Mouse (Mus musculus) right cerebral cortex, postnatal 25 days (tissue): ENCODE data around the gene Fgfr2.
A peak's percentile ranks its signal among the peaks of the same experiment; 100 is the strongest.

Experiments
- DNase-seq: peaks from one replicate; pipeline ENCODE4 v3.0.0; 2022

Fgfr2 gene

DNA sequence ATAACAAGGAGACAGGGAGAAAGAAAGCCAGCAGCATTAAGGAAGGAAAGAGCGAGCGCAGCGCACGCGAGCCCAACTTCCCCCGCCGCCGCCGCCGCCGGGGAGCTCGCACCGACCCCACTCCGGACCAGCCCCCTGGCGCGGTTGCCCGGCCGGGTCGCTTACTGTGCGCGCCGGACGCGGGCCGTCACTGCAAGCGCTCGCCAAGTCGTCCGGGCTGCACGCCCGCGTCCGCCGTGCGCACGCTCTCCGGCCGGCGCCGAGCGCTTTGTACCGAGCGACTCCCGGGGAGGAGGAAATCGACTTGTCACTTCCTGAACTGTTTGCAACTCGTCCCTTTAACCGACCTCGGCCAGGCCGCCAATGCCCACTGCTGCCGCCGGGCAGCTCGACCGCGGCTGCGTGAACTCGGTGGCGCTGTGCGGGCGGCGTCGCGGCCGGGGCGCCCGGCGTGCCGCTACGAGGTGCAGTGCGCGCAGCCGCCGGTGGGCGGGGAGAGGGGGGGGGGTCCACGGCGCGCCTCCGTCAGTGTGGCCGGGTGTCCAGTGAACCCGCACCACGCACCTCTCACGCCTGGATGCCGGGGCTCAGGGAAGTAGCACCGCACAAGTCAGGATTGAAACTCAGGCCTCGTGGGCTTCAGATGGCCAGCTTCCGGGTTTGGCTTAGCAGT is 309.6 kb downstream of the Fgfr2 start, which contains the start of gene Fam53b:
TSS of gene Fam53b (minus strand) at position 471 of the 673 bp plus-strand sequence.
- peak; percentile 82 for DNase-seq

DNA sequence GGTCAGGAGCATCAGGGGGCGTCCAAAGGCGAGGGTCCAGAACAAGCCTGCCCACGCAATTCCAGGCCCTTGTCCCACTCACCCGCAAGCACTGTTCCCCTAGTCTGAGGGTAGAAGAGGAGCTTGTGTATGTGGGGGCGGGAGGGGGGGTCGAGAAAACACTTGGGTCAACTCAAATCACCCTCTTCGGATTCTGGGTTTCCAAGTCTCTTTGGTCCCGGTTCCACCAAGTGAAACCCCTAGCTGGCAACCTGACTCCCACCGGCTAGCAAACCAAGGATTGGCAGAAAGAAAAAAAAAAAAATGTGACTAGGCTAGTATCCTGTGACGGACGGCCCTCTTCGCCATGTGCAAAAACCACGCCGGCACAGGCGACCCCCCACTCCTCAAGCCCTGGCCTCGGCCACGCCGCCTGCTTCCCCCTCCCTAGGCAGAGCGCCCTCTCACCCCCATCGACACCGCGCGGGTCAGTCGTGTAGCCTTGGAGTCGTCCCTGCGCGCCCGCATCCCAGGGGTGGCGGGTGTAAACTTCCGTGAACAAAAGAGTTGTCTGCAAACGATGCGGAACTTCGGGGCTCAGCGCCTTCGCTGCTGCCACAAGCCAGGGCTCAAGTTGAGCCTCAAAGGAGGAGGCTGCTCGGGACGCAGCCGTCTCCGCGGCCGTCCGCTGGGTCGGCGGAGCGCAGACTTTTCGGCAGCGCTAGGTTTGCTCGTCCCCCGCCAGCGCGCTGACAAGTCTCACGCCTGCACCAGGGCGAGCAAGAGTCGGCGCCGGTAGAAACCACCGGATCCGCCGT is 310.3 kb downstream of the Fgfr2 start:
- peak; percentile 58 for DNase-seq

DNA sequence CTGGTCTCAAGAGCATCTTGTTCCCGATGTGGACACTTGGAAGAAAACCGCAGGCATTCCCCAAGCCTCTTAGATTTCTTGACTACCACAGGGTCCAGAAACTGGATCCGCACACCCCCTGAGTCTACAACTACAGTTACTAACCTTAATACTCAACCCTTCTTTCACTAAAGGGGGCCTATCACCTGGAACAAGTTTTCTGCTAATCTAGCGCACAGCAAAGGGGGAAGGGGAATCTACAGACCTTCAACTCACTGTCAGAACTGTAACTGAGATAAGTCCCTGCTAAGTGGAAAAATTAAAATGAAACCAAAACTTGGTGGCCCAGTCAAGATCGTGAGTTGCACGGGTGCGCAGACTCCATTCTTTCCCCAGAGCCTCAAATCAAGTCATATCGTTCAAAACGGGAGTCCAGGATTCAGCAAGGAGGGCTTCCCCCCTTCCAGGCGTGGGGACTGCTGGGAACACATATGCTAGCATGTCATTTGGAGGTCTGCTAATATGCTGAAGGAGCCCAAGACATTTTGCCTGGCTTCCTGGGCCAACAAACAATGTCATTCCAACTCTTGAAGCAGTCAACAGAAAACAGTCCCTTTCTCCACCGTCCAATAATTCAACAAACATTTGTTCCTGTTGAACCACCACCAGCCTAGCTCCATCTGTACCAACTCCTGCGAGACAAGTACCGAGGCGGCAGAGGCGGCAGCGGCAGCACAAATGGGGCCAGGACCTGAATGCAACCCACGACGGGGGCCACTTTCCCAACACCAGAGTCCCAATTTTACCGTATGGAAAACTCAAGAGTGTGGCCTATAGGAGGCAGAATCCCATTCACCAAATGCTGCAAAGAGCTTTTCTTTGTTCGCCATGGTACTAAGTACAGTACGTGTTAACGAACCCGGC is 311.2 kb downstream of the Fgfr2 start:
- DNase-seq: no peak

DNA sequence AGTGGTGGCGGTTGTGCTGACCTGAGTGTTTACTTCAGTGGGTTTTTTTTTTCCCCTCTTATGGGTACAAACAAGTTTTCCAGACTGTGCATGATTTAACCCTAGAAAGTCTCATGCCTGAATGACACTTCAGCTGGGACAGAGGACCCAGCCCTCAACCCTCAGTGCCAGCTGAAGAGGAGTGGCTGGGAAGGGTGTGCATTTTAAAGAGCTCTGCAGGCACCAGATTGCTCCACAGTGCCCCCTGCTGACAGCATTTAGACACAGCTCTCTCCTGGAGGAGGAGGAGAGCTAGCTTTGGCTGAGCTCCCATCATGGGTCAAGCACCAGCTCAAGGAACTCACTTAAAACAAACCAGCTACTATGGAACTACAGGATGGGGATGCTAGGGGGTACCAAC is 312.3 kb downstream of the Fgfr2 start:
- peak; percentile 85 for DNase-seq

DNA sequence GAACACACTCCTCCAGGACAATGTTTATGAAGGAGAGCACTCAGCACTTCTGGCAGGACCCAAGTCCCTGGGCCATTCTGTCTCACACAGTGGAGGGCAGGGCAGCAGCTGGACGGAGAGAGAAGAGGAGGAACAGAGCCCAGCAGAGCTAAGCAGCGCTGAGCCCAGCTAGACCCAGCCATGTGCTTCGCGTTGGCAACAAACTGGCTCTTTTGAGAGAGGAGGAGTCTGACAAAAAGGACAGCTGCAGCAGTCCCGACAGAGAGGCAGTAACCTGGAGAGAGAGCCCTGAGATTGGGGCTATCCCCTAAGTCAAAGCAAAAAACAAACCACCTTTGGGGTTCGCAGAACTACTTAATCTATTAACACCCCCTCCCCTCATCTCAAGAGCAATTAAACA is 312.8 kb downstream of the Fgfr2 start:
- peak; percentile 69 for DNase-seq

DNA sequence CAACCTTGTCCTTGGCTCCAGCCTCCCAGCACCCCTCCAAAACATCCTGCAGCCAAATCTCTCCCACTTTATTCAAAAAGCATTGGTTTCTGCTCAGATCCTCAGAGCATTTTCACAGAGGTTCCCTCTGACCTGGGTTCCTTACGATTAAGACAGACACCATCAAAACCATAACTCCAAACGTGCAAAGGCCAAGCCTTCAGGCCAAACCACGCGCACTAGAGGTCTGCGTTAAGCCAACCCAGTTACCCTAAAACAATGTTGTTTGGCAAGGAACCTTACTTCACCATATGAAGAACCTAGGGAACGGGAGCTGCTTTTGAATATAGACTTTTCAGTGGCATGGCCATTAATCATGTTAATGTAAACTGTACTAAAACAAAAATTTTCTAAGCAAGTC is 313.4 kb downstream of the Fgfr2 start:
- peak; percentile 4 for DNase-seq

DNA sequence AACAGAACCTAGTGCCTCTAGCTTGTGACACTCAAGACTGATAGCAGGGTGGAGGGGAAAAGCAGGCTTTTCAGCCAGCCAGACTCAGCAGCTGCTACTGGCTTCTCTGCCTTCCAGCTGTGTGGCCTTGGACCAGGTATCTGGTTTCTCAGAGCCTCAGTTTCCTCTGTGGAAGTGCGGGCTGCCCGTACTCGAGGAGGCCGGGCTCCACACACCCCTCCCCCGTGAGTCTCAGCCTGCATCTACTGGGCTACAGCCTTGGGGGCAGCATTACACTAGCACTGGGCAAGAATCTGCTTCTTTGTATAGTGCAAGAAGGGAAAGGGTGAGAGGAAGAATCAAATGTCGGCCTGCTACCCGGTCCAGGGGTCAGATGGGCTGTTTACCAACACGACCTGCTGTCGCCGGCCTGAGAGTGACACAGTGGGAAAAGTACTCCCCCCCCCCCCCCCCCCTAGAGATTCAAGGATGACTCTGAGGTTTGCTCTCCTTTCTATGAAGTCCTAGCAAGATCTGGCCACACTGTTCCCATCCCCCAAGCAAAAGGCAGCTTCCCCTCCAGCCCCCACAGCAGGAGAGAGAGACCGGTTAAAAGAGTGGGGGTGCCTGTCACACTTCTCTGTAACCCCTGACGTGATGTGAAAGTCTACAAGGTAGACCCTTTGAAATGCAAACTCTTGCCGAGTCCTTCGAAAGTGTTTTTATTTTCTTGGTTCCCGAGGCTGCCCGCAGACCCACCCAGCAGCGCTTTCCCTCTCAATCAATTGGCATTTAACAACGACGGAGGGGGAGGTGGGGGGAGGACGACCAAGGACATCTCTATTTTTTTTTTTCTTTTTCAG is 314.1 kb downstream of the Fgfr2 start:
- DNase-seq: peak; percentile 29

DNA sequence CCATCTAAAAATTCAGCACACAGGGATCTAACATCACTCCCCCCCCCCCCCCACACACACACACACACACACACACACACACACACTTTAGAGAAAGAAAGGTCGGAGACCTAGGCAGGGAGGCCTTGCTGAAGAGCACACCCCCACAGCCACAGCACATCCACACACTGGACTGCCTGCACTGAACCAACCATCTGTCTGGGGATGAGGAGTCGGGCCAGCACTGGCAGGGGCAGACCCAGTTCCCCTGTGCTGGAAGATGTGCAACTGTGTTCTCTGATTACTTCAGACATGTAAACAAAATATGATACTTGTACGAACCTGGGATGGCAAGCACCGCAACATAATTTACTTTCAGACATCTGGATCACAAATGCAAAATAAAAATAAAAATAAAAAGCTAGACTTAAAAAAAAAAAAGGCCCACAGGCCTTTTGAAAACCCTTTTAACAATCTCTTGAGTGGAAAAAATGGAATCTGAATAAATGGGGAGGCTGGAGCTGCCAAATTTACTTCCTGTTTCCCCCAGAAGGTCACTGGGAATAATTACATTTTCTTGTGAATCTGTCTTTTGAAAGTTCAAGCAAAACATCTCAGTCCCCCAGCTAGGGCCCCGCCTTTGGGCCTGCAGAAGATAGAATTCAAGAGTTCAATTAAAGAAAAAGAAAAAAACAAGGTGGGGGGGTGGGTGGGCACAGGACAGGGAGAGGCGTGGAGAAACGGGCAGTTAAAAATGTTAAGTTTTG is 314.9 kb downstream of the Fgfr2 start:
- DNase-seq: peak; percentile 7

DNA sequence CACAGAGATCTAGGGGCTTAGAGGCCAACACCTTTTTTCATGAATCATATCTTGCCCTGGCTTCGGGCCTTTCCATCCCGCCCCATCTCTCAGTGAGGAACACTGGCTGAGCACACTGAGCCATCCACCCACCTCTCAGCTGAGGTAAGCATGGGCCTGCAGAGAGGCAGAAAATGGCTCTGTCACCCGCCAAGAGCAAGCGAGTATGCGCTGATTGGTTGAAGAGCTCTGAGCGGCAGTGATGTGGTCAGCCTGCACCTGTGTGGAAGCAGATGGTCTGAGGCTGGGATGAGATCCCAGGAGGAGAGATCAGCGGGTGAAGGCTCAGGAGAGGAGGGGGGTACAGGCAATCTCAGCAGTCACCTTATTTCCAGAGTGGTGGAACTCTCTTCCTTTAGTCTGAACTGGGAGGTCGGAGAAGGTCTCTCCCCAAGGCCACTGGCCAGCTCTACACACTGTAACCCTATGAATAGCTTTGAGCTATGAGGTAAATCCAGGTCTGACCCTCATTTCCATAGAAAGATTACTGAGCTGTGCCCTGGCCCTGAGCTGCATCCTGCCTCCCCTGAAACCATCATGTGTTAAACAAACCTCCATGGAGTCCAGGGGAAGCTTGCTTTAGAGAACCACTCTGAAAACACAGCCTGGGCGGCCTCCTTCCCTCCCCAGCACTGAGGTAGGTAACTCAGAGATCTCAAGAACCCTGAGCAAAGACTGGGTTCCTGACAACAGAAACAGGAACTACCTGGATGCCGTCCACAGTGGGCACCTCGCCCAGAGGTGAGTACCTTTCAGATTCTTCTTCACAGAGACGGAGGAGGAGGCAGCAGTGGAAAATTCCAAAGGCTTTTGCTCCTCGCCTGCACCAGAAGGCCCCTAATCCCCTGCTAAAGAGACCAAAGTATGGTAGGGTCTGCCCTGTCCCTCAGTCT is 316.0 kb downstream of the Fgfr2 start:
- DNase-seq: peak; percentile 62

DNA sequence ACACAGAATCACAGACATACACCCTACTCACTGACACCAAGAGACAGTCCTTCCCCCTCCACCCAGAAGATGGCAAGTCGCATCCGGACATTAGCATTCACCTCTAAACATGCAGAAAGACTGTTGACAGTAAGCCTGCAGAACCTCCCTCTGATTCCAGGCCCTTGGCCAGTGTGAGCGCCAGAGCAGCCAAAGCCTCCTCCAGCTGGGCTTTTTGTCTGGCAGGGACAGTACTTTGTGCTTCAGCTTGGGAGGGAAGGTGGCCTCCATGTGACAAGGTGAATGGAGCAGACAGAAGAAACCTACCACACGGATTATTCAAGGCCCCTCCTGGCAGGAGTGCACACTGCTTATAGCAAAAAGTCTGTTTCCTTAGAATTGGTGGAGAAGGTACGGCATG is 316.9 kb downstream of the Fgfr2 start:
- peak; percentile 9 for DNase-seq

DNA sequence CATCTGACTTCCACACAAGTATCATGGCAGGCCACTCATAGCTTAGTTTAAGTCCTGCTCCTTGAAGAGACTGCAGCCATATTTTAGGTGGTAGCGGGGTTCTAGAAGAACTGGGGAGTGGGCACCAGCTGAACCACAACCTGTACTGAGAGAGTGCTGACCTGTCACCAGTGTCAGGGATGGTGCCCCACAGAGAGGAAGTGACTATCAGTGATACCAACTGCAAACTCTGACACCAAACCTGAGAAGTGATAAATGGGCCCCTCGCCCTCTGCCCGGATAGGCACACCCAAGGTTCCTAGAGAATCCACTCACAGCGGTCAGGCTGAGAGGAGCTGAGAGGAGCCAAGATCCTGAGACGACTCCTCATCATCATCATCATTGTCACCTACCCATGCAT is 318.2 kb downstream of the Fgfr2 start:
- no peak for DNase-seq

DNA sequence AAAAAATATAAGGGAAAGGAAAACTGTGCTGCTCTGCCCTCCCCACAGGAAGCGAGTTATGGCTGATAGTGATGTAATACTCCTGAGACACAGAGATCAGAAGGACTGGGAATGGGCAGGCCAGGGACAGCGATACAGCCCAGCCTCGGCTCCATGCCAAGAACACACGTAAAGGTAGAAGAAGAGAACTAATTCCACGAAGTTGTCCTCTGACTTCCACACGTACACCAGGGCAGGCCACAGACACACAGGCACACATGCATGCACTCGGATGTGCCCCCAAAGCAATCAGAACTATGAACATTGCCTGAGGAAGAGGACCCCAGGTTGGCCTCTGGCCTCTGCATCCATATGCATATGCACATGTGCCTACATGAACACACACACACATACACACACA is 318.7 kb downstream of the Fgfr2 start:
- peak; percentile 2 for DNase-seq

DNA sequence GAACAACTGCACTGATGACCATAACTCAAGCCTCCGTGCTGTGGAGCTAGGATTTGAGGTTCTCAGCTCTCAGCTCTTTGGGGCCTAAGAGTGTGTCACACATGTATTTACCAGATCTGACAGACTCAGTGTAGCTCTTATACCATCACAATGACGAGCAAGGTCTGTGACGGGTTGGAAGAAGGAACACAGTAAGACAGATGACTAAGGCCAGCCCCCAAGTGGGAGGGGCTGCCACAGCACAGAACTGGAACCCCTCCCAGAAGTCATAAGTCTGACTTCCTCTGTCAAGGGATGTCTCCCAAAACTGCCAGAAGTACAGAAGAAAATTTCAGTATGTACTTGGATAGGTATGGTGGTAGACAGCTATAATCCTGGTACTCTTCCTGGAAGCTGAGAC is 319.2 kb downstream of the Fgfr2 start:
- peak; percentile 3 for DNase-seq

DNA sequence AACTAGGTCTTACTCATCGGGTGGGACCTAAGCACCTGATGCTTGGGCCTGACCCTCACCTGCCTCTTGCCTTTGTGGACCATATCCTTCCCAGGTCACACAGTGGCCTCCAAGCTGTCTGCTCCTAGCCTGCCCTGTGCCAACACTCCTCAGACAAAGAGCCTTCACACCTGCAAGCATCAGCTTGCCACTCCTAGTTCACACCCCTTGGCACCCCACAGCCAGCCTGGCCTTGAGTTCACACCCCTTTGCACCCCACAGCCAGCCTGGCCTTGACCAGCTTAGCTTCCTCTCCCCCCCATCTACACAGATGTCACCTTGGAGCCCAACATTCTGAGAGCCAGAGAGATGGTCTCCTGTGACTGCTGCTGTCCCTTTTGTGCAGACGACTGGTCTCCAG is 319.8 kb downstream of the Fgfr2 start:
- no peak for DNase-seq

DNA sequence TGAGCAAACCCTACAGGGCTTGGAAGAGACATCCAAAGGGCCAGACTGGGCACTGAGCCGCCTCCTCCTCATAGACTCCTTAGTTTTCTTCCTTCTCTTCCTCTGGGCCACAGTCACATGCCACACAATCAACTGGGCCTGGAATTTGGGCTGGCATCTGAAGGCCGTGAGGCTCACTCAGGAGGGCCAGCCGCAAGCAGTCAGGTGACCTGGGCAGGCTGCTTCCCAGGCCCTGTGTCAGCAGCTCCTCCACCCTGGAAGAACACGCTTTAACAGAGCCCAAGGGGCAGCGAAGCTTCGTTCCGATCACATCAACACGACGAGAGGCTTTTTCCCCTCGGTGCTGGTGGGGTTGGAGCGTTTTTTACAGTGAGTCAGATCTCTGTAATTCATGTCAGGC is 320.5 kb downstream of the Fgfr2 start:
- DNase-seq: peak; percentile 4

DNA sequence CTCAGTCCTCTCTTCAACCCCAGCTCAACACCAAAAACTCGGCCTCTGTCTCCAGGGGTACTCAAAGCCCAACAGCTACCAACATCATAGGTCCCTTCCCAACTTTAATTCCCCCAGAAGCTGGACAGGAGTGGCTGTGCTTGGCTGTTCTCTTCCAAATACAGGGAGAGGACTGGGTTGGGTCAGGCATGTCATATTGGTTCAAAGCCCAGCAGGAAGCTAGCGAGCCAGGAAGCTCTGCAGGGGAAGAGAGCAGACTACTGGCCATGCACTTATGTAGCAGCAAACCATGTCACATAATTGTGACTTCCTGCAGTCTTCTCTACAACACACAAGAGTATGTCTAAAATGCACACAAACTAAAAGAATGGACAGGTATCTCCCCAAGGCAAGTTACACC is 321.1 kb downstream of the Fgfr2 start:
- no peak for DNase-seq

DNA sequence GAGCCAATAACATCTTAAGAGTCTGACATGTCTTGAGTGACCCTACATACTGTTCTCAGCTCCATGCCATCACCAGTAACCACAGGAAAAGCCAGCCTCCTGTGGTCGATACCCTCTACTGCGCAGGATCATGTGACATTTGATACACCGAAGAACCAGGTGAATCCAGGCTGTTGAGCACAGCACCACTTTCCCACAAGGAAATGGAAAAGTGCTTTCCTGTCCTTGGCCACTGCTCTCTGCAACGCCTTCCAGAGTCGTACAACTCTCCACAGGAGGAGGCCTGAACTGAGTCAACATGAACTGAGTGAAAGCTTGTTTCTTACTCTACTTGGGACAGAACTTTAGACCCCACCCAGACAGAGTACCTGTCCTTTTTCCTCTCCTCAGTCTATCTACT is 321.6 kb downstream of the Fgfr2 start:
- DNase-seq: peak; percentile 3

DNA sequence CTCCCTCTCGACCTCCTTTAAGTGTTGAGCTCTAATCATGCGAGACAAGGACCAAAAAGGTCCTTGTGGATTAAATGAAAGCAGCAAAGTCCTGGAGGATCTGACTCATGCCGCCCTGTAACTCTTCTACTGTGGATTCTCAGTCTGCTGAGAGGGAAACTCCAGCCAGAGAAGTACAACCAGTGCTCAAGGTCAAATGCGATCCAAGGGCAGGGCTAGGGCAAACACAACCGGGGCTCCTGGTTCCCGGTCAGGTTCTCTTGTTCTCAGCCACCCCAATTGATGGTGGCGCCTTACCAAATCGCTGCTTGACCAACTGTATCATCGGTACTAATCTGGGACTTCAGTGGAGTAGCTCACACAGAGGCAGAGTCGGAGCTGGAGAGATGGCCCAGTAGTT is 322.3 kb downstream of the Fgfr2 start:
- no peak for DNase-seq

DNA sequence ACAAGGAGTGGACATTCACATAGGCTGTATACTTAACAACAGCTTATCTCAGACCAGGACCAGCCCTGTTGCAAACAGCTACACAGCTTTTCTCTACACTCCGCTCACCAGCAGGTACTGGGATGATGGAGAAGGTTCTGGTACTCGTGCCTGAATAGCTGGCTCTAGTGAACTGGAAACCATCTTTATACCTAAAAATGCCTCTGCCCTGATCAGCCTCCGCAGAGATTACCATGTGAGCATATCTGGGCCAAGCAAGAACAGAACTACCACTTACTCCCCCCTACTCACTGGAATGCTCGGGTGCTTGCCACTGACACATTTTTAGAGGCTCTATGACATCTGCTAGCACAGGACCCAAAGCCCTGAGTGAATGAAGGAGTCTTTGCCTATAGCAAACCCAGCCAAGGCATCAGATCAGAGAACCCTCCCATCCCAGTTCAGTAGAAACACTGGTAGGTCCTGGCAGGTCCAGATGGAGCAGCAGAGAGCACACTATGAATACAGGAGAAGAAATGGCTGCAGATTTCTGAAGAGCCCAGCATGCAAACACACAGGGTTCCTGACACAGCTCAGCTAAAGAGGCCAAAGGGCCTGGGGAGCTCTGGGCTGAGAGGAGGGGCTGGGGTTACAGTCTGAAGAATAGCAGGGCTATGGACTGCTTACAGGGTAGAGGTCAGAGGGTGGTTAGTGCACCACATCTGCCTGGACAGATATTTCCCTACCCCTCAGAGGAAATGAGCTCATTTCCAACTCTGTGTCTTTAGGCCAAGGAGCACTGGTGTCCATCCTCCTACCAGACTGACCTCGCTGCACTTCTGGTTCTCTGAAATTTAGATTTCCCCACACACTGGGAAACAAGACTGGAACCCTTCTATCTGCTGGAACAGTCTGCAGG is 323.8 kb downstream of the Fgfr2 start:
- DNase-seq: no peak
